Mouse (Mus musculus): ENCODE data around the gene Nkx1-1. TPM values are rescaled to one million over a fixed set of nuclear protein-coding genes. Genes with fewer than 3 reads are reported as not detected.
A peak's percentile ranks its signal among the peaks of the same experiment; 100 is the strongest.

Nkx1-1 gene
- polyA plus RNA-seq, 1 experiment from 2014 or later = 0.40 TPM

DNA sequence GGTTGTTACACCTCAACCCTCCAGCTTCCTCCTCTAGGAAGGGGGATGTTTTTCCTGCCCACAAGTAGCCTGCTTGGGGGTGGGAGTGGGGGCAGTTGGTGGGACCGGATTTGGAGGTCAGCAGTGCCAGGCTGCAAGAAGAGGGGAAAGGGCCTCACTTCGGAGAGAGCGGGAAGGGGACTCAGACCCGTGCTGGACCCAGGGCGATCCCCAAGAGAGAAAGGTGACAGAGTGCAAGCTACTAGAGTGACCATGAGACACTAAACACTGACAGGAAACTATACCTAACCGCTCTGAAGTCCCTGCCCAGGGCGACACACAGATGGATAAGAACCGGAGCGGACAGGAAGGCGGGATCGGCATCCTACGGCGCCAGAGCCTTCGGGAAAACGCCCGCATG lies 3.7 kb downstream of the Nkx1-1 start:
- Histone ChIP-seq H3K4me3 (ENCODE audit: low read depth, low read length) (no peak overlapping the region), H3K4me2 (no peak overlapping the region)
- WGBS = 2% methylated on average over 16 of the region's 16 CpGs

DNA sequence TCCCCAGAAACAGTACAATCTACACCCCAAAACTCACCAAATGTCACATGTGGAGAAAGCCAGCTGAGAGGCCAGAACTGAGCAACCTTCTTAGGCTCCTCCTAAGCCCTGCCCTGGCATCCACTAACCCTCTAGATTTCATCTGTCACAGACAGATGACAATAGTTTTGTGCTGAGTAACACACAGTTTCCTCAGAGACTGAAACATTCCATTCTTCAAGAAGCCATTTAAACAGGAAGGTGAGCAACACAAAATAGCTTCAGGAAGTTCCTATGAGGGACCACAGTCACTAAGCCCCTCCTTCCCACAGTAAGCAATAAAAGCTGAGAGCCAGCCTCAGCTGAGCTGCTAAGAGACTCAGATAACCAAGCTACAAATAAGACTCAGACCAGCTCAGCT lies 6.3 kb downstream of the Nkx1-1 start:
- peaks cover 52% of the 10 kb centered on the region for H3K27me3 ChIP-seq (ENCODE audit: control insufficient read depth, insufficient read depth, low read length)
- DNase-seq (ENCODE audit: low spot score, missing footprints) (no peak), ATAC-seq (ENCODE audit: low FRiP score) (no peak)

More for the DNA sequence above, 3.7 kb downstream of the Nkx1-1 start:
- Histone ChIP-seq H3K36me3 (ENCODE audit: control insufficient read depth, insufficient read depth, low read length) (no peaks in the 10 kb centered on the region), H3K27ac (ENCODE audit: low read depth, low read length) (no peak overlapping the region), H3K27me3 (ENCODE audit: control insufficient read depth, insufficient read depth, low read length) (peaks cover 79% of the 10 kb centered on the region), H3K9ac (ENCODE audit: low read length) (no peak overlapping the region), H3K9me3 (ENCODE audit: control insufficient read depth, low read length) (no peaks in the 10 kb centered on the region), H3K4me1 (ENCODE audit: control insufficient read depth, insufficient read depth, low read length) (peaks cover 26% of the 10 kb centered on the region)
- ATAC-seq (ENCODE audit: low FRiP score) (no peak), DNase-seq (ENCODE audit: low spot score, missing footprints) (peak; percentile 90)

GRCm38 (mm10) chr5:33420313-33420712 lies 13.5 kb downstream of the Nkx1-1 start:
- DNase-seq (ENCODE audit: low spot score, missing footprints) (no peak), ATAC-seq (ENCODE audit: low FRiP score) (no peak)
- no peaks in the 10 kb centered on the region for H3K36me3 ChIP-seq (ENCODE audit: control insufficient read depth, insufficient read depth, low read length)
- no peak overlapping the region for H3K4me2 ChIP-seq
- H3K27me3 ChIP-seq (ENCODE audit: control insufficient read depth, insufficient read depth, low read length) = no peaks in the 10 kb centered on the region
- H3K9ac ChIP-seq (ENCODE audit: low read length) = no peak overlapping the region
- no peaks in the 10 kb centered on the region for H3K9me3 ChIP-seq (ENCODE audit: control insufficient read depth, low read length)
- no peak overlapping the region for H3K27ac ChIP-seq (ENCODE audit: low read depth, low read length)
- H3K4me3 ChIP-seq (ENCODE audit: low read depth, low read length) = no peak overlapping the region
- 81% methylated on average over 3 of the region's 3 CpGs for WGBS
- no peaks in the 10 kb centered on the region for H3K4me1 ChIP-seq (ENCODE audit: control insufficient read depth, insufficient read depth, low read length)

More for the DNA sequence above, 6.3 kb downstream of the Nkx1-1 start:
- Histone ChIP-seq H3K9ac (ENCODE audit: low read length) (no peak overlapping the region), H3K4me3 (ENCODE audit: low read depth, low read length) (no peak overlapping the region), H3K4me2 (no peak overlapping the region), H3K4me1 (ENCODE audit: control insufficient read depth, insufficient read depth, low read length) (peaks cover 10% of the 10 kb centered on the region), H3K36me3 (ENCODE audit: control insufficient read depth, insufficient read depth, low read length) (no peaks in the 10 kb centered on the region), H3K27ac (ENCODE audit: low read depth, low read length) (no peak overlapping the region), H3K9me3 (ENCODE audit: control insufficient read depth, low read length) (no peaks in the 10 kb centered on the region)

DNA sequence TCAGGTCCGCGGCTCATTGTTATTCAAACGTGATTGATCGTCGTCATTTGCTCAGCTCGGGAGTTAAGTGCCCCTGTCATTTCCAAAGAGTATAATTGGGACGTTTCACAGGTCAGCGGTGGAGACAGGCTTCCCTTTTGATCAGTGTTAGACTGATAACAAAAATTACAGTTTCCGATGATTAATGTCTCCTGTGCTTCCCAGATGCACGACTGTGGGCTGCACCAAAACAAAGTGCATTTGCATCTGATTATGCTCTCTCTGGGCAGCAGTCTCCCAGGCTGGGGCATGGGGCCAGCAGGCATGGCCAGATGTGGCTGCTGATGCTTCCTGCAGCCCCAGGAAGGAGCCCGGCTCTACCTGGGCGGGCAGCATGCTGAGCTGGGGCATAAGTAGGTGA lies 33.0 kb downstream of the Nkx1-1 start:
- H3K9me3 ChIP-seq (ENCODE audit: control insufficient read depth, low read length) = no peaks in the 10 kb centered on the region
- no peaks in the 10 kb centered on the region for H3K27me3 ChIP-seq (ENCODE audit: control insufficient read depth, insufficient read depth, low read length)
- H3K27ac ChIP-seq (ENCODE audit: low read depth, low read length) = no peak overlapping the region
- 61% methylated on average over 12 of the region's 12 CpGs for WGBS
- no peak overlapping the region for H3K9ac ChIP-seq (ENCODE audit: low read length)
- no peaks in the 10 kb centered on the region for H3K36me3 ChIP-seq (ENCODE audit: control insufficient read depth, insufficient read depth, low read length)
- no peak overlapping the region for H3K4me2 ChIP-seq
- no peak overlapping the region for H3K4me3 ChIP-seq (ENCODE audit: low read depth, low read length)
- no peak for DNase-seq (ENCODE audit: low spot score, missing footprints)
- H3K4me1 ChIP-seq (ENCODE audit: control insufficient read depth, insufficient read depth, low read length) = 0 out of 2 replicates have a peak, but pooled peaks cover 7% of the 10 kb centered on the region
- no peak for ATAC-seq (ENCODE audit: low FRiP score)

DNA sequence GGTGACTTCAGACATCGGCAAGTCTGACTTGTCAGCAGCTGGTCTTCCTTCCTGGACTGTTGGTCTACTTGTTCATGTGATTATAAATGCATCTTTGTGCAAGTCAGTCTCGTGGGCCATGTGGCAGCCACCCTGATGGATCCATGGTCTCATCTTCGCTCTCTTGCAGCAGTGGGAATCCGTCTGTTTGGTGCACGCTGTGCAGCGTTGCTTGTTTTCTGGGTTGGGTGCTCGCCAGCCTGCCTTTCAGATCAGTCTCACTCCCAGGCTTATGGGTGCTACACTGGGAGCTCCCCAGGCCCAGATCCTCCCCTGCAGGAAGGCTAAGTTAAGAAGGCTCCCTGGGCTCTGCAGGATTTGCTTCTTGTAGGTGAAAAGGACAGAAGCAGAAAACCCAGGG lies 36.9 kb downstream of the Nkx1-1 start:
- Histone ChIP-seq H3K27ac (ENCODE audit: low read depth, low read length) (no peak overlapping the region), H3K4me1 (ENCODE audit: control insufficient read depth, insufficient read depth, low read length) (no peaks in the 10 kb centered on the region), H3K36me3 (ENCODE audit: control insufficient read depth, insufficient read depth, low read length) (no peaks in the 10 kb centered on the region), H3K4me3 (ENCODE audit: low read depth, low read length) (no peak overlapping the region), H3K4me2 (no peak overlapping the region), H3K27me3 (ENCODE audit: control insufficient read depth, insufficient read depth, low read length) (no peaks in the 10 kb centered on the region), H3K9me3 (ENCODE audit: control insufficient read depth, low read length) (no peaks in the 10 kb centered on the region), H3K9ac (ENCODE audit: low read length) (no peak overlapping the region)
- 89% methylated on average over 7 of the region's 7 CpGs for WGBS
- DNase-seq (ENCODE audit: low spot score, missing footprints) (peak; percentile 35), ATAC-seq (ENCODE audit: low FRiP score) (no peak)

DNA sequence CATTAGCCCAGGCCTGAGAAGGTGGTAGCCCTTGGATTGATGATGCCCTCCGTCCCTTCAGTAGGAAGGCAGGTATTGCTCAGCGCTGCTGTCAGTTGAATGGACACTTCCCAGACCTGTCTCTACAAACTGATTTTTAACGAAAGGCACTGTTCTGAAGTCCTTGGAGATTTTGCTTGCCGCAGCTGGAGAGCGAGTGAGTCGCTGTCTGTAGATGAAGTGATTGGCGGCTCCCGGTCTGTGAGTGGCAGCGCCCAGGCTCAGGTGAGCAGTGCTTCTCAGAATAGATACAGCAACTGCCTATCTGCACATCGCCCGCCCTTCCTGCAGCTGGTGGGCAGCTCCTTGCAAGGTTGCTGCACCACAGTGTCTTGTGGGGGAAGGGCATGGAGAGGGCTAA lies 38.1 kb downstream of the Nkx1-1 start:
- H3K27me3 ChIP-seq (ENCODE audit: control insufficient read depth, insufficient read depth, low read length) = no peaks in the 10 kb centered on the region
- no peaks in the 10 kb centered on the region for H3K9me3 ChIP-seq (ENCODE audit: control insufficient read depth, low read length)
- 91% methylated on average over 11 of the region's 11 CpGs for WGBS
- ATAC-seq (ENCODE audit: low FRiP score) (no peak), DNase-seq (ENCODE audit: low spot score, missing footprints) (peak; percentile 73)
- no peak overlapping the region for H3K4me2 ChIP-seq
- no peak overlapping the region for H3K9ac ChIP-seq (ENCODE audit: low read length)
- no peak overlapping the region for H3K27ac ChIP-seq (ENCODE audit: low read depth, low read length)
- H3K4me1 ChIP-seq (ENCODE audit: control insufficient read depth, insufficient read depth, low read length) = no peaks in the 10 kb centered on the region
- H3K36me3 ChIP-seq (ENCODE audit: control insufficient read depth, insufficient read depth, low read length) = no peaks in the 10 kb centered on the region
- H3K4me3 ChIP-seq (ENCODE audit: low read depth, low read length) = no peak overlapping the region

GRCm38 (mm10) chr5:33393803-33394202 lies 40.0 kb downstream of the Nkx1-1 start:
- H3K27ac ChIP-seq (ENCODE audit: low read depth, low read length) = no peak overlapping the region
- peak; percentile 22; the same call in 1 of the 2 replicates for ATAC-seq (ENCODE audit: low FRiP score)
- 16% methylated on average over 7 of the region's 7 CpGs for WGBS

GRCm38 (mm10) chr5:33387550-33387949 lies 46.2 kb downstream of the Nkx1-1 start:
- H3K4me2 ChIP-seq = no peak overlapping the region
- no peak for ATAC-seq (ENCODE audit: low FRiP score)
- no peaks in the 10 kb centered on the region for H3K36me3 ChIP-seq (ENCODE audit: control insufficient read depth, insufficient read depth, low read length)
- no peaks in the 10 kb centered on the region for H3K4me1 ChIP-seq (ENCODE audit: control insufficient read depth, insufficient read depth, low read length)
- H3K27ac ChIP-seq (ENCODE audit: low read depth, low read length) = no peak overlapping the region
- no peaks in the 10 kb centered on the region for H3K9me3 ChIP-seq (ENCODE audit: control insufficient read depth, low read length)
- 80% methylated on average over 11 of the region's 11 CpGs for WGBS
- no peak overlapping the region for H3K9ac ChIP-seq (ENCODE audit: low read length)
- no peak overlapping the region for H3K4me3 ChIP-seq (ENCODE audit: low read depth, low read length)
- peak; percentile 65 for DNase-seq (ENCODE audit: low spot score, missing footprints)
- H3K27me3 ChIP-seq (ENCODE audit: control insufficient read depth, insufficient read depth, low read length) = no peaks in the 10 kb centered on the region

More at GRCm38 (mm10) chr5:33393803-33394202, 40.0 kb downstream of the Nkx1-1 start:
- peak; percentile 93 for DNase-seq (ENCODE audit: low spot score, missing footprints)
- Histone ChIP-seq H3K4me1 (ENCODE audit: control insufficient read depth, insufficient read depth, low read length) (no peaks in the 10 kb centered on the region), H3K27me3 (ENCODE audit: control insufficient read depth, insufficient read depth, low read length) (no peaks in the 10 kb centered on the region), H3K4me3 (ENCODE audit: low read depth, low read length) (no peak overlapping the region), H3K9me3 (ENCODE audit: control insufficient read depth, low read length) (no peaks in the 10 kb centered on the region), H3K36me3 (ENCODE audit: control insufficient read depth, insufficient read depth, low read length) (no peaks in the 10 kb centered on the region), H3K4me2 (no peak overlapping the region), H3K9ac (ENCODE audit: low read length) (no peak overlapping the region)
